Mouse (Mus musculus): ENCODE results near the gene Popdc3. TPM values are rescaled to one million over a fixed set of nuclear protein-coding genes. Genes with fewer than 3 reads are reported as not detected.

Popdc3 gene
- polyA plus RNA-seq, 1 experiment, result 0.83 TPM

- TF ChIP-seq POLR2A (IDR thresholded peaks at IDR 0.05; ENCODE audit: borderline replicate concordance, extremely low read depth, insufficient read depth, insufficient read length, poor library complexity, severe bottlenecking) (no peak), CTCF (IDR thresholded peaks at IDR 0.05; ENCODE audit: borderline replicate concordance, extremely low read depth, insufficient read depth, insufficient read length) (no peak)
- DNase-seq (ENCODE audit: low read depth), result no peak
These were observed 26.7 kb downstream of the Popdc3 start for GRCm38 (mm10) chr10:45204582-45204981.

- TF ChIP-seq POLR2A (IDR thresholded peaks at IDR 0.05; ENCODE audit: borderline replicate concordance, extremely low read depth, insufficient read depth, insufficient read length, poor library complexity, severe bottlenecking) (no peak), CTCF (IDR thresholded peaks at IDR 0.05; ENCODE audit: borderline replicate concordance, extremely low read depth, insufficient read depth, insufficient read length) (no peak)
- no peak for DNase-seq (ENCODE audit: low read depth)
These were observed 32.3 kb downstream of the Popdc3 start for GRCm38 (mm10) chr10:45210201-45210600.

- DNase-seq (ENCODE audit: low read depth), result no peak
- TF ChIP-seq POLR2A (IDR thresholded peaks at IDR 0.05; ENCODE audit: borderline replicate concordance, extremely low read depth, insufficient read depth, insufficient read length, poor library complexity, severe bottlenecking) (no peak), CTCF (IDR thresholded peaks at IDR 0.05; ENCODE audit: borderline replicate concordance, extremely low read depth, insufficient read depth, insufficient read length) (no peak)
These were observed 38.8 kb downstream of the Popdc3 start for GRCm38 (mm10) chr10:45216676-45217075.

GRCm38 (mm10) chr10:45229954-45230353 lies 52.1 kb downstream of the Popdc3 start:
- DNase-seq (ENCODE audit: low read depth), result peak; percentile 61
- TF ChIP-seq CTCF (IDR thresholded peaks at IDR 0.05; ENCODE audit: borderline replicate concordance, extremely low read depth, insufficient read depth, insufficient read length), result no peak
- TF ChIP-seq POLR2A (IDR thresholded peaks at IDR 0.05; ENCODE audit: borderline replicate concordance, extremely low read depth, insufficient read depth, insufficient read length, poor library complexity, severe bottlenecking), result no peak

GRCm38 (mm10) chr10:45233351-45233750 lies 55.5 kb downstream of the Popdc3 start:
- DNase-seq (ENCODE audit: low read depth), result peak; percentile 19
- TF ChIP-seq POLR2A (IDR thresholded peaks at IDR 0.05; ENCODE audit: borderline replicate concordance, extremely low read depth, insufficient read depth, insufficient read length, poor library complexity, severe bottlenecking) (no peak), CTCF (IDR thresholded peaks at IDR 0.05; ENCODE audit: borderline replicate concordance, extremely low read depth, insufficient read depth, insufficient read length) (no peak)

- peak; percentile 22 for DNase-seq (ENCODE audit: low read depth)
- no peak for TF ChIP-seq POLR2A (IDR thresholded peaks at IDR 0.05; ENCODE audit: borderline replicate concordance, extremely low read depth, insufficient read depth, insufficient read length, poor library complexity, severe bottlenecking)
These were observed 58.4 kb downstream of the Popdc3 start for GRCm38 (mm10) chr10:45236304-45236703.

GRCm38 (mm10) chr10:45237492-45237891 lies 59.6 kb downstream of the Popdc3 start:
- TF ChIP-seq POLR2A (IDR thresholded peaks at IDR 0.05; ENCODE audit: borderline replicate concordance, extremely low read depth, insufficient read depth, insufficient read length, poor library complexity, severe bottlenecking) (no peak), CTCF (IDR thresholded peaks at IDR 0.05; ENCODE audit: borderline replicate concordance, extremely low read depth, insufficient read depth, insufficient read length) (no peak)
- no peak for DNase-seq (ENCODE audit: low read depth)

GRCm38 (mm10) chr10:45260477-45260876 lies 82.6 kb downstream of the Popdc3 start:
- TF ChIP-seq POLR2A (IDR thresholded peaks at IDR 0.05; ENCODE audit: borderline replicate concordance, extremely low read depth, insufficient read depth, insufficient read length, poor library complexity, severe bottlenecking), result no peak
- TF ChIP-seq CTCF (IDR thresholded peaks at IDR 0.05; ENCODE audit: borderline replicate concordance, extremely low read depth, insufficient read depth, insufficient read length), result no peak
- no peak for DNase-seq (ENCODE audit: low read depth)

GRCm38 (mm10) chr10:45262126-45262525 lies 84.2 kb downstream of the Popdc3 start:
- no peak for TF ChIP-seq CTCF (IDR thresholded peaks at IDR 0.05; ENCODE audit: borderline replicate concordance, extremely low read depth, insufficient read depth, insufficient read length)
- TF ChIP-seq POLR2A (IDR thresholded peaks at IDR 0.05; ENCODE audit: borderline replicate concordance, extremely low read depth, insufficient read depth, insufficient read length, poor library complexity, severe bottlenecking), result no peak
- no peak for DNase-seq (ENCODE audit: low read depth)

GRCm38 (mm10) chr10:45276499-45276898 lies 98.6 kb downstream of the Popdc3 start:
- TF ChIP-seq POLR2A (IDR thresholded peaks at IDR 0.05; ENCODE audit: borderline replicate concordance, extremely low read depth, insufficient read depth, insufficient read length, poor library complexity, severe bottlenecking), result no peak
- TF ChIP-seq CTCF (IDR thresholded peaks at IDR 0.05; ENCODE audit: borderline replicate concordance, extremely low read depth, insufficient read depth, insufficient read length), result no peak
- no peak for DNase-seq (ENCODE audit: low read depth)

- DNase-seq (ENCODE audit: low read depth), result no peak
- TF ChIP-seq CTCF (IDR thresholded peaks at IDR 0.05; ENCODE audit: borderline replicate concordance, extremely low read depth, insufficient read depth, insufficient read length) (no peak), POLR2A (IDR thresholded peaks at IDR 0.05; ENCODE audit: borderline replicate concordance, extremely low read depth, insufficient read depth, insufficient read length, poor library complexity, severe bottlenecking) (no peak)
These were observed 99.1 kb downstream of the Popdc3 start for GRCm38 (mm10) chr10:45276995-45277394.

GRCm38 (mm10) chr10:45285651-45286050 lies 107.8 kb downstream of the Popdc3 start:
- no peak for DNase-seq (ENCODE audit: low read depth)
- no peak for TF ChIP-seq CTCF (IDR thresholded peaks at IDR 0.05; ENCODE audit: borderline replicate concordance, extremely low read depth, insufficient read depth, insufficient read length)

- DNase-seq (ENCODE audit: low read depth), result no peak
- TF ChIP-seq POLR2A (IDR thresholded peaks at IDR 0.05; ENCODE audit: borderline replicate concordance, extremely low read depth, insufficient read depth, insufficient read length, poor library complexity, severe bottlenecking) (no peak), CTCF (IDR thresholded peaks at IDR 0.05; ENCODE audit: borderline replicate concordance, extremely low read depth, insufficient read depth, insufficient read length) (no peak)
These were observed 110.5 kb downstream of the Popdc3 start for GRCm38 (mm10) chr10:45288351-45288750.

Measured in brain, embryonic 14.5 days (tissue).